Mouse (Mus musculus) heart, embryonic 10.5 days (tissue): ENCODE data around the gene Tmem63b. TPM values are rescaled to one million over a fixed set of nuclear protein-coding genes. Genes with fewer than 3 reads are reported as not detected.

ENCODE experiments used
- DNase-seq: peaks from one replicate; pipeline ENCODE4 v3.0.0-alpha.2; 2017; ENCODE audit warnings: low spot score
- H3K27ac ChIP-seq: fragments of 300-500 bp; sonication (generic); 2 replicates; pipeline ENCODE4 v1.5.1; 2016; ENCODE audit warnings: mild to moderate bottlenecking
- H3K27me3 ChIP-seq: fragments of 300-500 bp; sonication (generic); 2 replicates; pipeline ENCODE4 v1.6.1; 2016; ENCODE audit warnings: mild to moderate bottlenecking; ENCODE audit not compliant: poor library complexity, insufficient read depth, severe bottlenecking
- H3K36me3 ChIP-seq: fragments of 300-500 bp; sonication (generic); 2 replicates; pipeline ENCODE4 v1.6.1; 2016; ENCODE audit warnings: mild to moderate bottlenecking, moderate library complexity
- H3K4me1 ChIP-seq: fragments of 300-500 bp; sonication (generic); 2 replicates; pipeline ENCODE4 v1.6.1; 2016; ENCODE audit warnings: mild to moderate bottlenecking
- H3K4me3 ChIP-seq: fragments of 300-500 bp; sonication (generic); 2 replicates; pipeline ENCODE4 v1.5.1; 2016; ENCODE audit warnings: mild to moderate bottlenecking, moderate library complexity
- H3K9me3 ChIP-seq: fragments of 300-500 bp; sonication (generic); 2 replicates; pipeline ENCODE4 v1.6.1; 2016; ENCODE audit warnings: mild to moderate bottlenecking, moderate library complexity
- whole genome bisulfite sequencing: fragments of 180-500 bp; shearing (Covaris S2); methylation state at CpG from one replicate; pipeline ENCODE4 v1.1.7; 2016; 5-methylcytosine and 5-hydroxymethylcytosine counted together
- polyA plus RNA-seq: library from polyadenylated mRNA; unstranded; fragments of >200 nt; fragmentation: Nextera tagmentation; extraction: Ambion mirVana; gene quantifications from 2 replicates; pipeline ENCODE4 v1.2.1, GENCODE M21; 2016

Gene Tmem63b
- polyA plus RNA-seq, 1 experiment from 2014 or later: 42.2 TPM

DNA sequence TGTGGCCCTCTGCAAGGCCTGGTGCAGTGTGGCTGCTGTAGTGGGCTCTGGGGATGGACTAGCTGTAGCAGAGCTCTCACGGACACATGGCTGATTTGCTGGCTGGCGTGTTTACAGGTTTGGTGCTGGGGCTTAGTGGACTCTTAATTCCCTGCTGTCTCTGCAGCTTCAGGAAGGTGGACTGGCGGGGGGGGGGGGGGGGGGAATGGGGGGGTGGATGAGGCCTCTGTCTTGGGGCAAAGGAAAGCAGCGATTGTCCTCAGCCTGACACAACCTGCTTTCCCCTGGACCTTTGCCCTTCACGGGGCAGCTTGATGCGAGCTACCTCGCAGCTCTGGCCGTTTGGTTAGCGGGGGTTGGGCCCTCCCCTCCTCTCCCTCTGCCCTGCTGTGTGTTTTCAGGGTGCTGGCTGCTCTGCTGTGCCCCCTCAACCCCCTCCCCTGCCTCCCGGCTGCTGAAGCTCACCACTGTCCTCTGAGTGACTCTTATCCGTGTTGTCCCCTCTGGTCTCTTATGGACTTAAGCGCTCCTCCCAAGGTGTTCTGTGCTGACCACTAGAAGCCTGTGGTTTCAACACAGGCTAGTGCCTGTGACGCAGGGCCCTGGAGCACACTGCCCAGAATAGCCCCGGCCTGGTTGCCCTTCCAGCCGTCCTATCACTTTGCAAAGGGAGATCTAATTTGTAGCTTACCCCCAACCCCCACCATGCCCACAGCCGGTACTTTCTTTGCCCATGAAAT lies 14.0 kb upstream of the Tmem63b start:
- peak overlapping the region; percentile 87 for H3K27ac ChIP-seq
- no peaks in the 10 kb centered on the region for H3K27me3 ChIP-seq
- H3K4me1 ChIP-seq: peaks cover 36% of the 10 kb centered on the region
- 42% methylated on average over 10 of the region's 16 CpGs for WGBS
- no peaks in the 10 kb centered on the region for H3K9me3 ChIP-seq
- DNase-seq: no peak
- peaks cover 27% of the 10 kb centered on the region for H3K36me3 ChIP-seq
- no peak overlapping the region; the same call in 1 of the 2 replicates for H3K4me3 ChIP-seq

DNA sequence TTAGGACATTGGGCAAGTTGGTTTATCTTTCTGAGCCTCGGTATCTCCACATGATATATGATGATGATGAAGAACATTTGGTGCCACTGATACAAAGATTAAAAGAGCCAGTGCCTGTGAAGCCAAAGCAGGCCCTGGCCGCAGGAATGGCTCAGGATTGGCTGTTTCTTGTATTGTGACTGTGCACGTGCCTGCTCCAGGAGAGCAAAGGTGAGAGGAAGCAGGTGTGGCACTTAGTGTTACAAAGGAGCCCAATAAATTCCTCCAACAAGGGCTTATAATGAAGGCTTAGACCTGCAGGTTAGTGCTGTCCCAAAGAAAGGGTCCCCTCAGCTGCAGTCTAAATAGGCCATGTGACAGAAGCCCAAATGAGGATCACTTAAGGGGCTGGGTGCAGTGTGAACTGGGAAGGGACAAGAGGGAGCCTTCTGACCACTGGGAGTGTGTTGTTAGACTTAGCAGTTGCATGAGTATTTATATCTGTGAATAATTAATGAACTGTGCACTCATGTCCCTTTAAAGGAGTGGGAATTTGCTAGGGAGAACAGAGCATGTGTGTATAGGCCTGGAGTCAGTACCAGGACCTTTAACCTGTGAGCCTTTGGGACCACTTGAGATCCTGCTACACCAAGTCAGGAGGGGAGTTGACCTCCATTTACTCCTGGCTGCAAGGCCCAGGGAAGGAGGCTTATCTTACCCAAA lies 12.5 kb upstream of the Tmem63b start:
- peaks cover 30% of the 10 kb centered on the region for H3K36me3 ChIP-seq
- no peak overlapping the region for H3K27ac ChIP-seq
- no peak for DNase-seq
- H3K9me3 ChIP-seq: no peaks in the 10 kb centered on the region
- peaks cover 44% of the 10 kb centered on the region for H3K4me1 ChIP-seq
- 89% methylated on average over 3 of the region's 3 CpGs for WGBS
- no peaks in the 10 kb centered on the region for H3K27me3 ChIP-seq
- H3K4me3 ChIP-seq: no peak overlapping the region

DNA sequence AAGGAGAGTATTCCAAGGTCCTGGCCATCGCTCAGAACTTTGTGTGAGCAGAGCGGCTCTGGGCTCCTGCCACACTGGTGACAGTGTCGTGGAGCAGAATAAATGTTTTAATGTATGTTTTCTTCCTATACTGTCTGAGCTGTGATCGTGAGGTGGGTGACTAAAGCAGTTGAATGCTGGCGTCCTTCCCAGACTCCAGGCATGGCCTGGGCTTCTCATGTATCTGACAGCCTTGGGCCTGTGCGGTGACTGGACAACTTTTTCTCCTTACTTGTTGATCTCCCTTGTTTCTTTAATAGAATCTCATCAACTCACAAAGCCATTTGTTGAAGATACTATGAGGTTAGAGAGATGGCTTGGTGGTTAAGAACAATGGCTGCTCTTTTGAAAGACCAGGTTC lies 11.7 kb upstream of the Tmem63b start:
- Histone ChIP-seq H3K36me3 (peaks cover 30% of the 10 kb centered on the region), H3K4me1 (peaks cover 52% of the 10 kb centered on the region), H3K4me3 (no peak overlapping the region), H3K9me3 (no peaks in the 10 kb centered on the region), H3K27me3 (no peaks in the 10 kb centered on the region), H3K27ac (no peak overlapping the region)
- DNase-seq: no peak
- 87% methylated on average over 6 of the region's 6 CpGs for WGBS

DNA sequence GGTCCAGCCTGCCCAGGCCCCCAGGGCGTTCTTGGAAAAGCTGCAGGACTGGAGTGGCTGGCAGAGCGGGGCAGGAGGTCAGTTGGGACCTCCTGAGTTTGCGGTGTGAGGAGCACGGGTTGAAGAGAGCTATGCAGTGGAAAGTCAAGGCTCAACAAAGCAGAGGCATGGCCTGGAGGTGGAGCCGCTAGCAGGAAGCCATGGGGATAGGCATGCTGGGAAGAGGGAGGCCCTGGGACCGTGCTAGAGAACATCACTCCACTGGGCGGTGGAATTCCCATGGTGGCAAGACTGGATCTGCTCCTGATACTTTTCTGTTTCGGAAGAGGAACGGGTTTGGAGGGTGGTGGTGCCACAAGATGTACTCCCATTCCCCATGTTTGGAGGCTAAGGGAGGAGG lies 10.3 kb upstream of the Tmem63b start:
- Histone ChIP-seq H3K27me3 (no peaks in the 10 kb centered on the region), H3K4me3 (no peak overlapping the region), H3K27ac (no peak overlapping the region), H3K4me1 (peaks cover 66% of the 10 kb centered on the region), H3K36me3 (peaks cover 30% of the 10 kb centered on the region), H3K9me3 (no peaks in the 10 kb centered on the region)
- WGBS: 87% methylated on average over 9 of the region's 9 CpGs
- DNase-seq: no peak

DNA sequence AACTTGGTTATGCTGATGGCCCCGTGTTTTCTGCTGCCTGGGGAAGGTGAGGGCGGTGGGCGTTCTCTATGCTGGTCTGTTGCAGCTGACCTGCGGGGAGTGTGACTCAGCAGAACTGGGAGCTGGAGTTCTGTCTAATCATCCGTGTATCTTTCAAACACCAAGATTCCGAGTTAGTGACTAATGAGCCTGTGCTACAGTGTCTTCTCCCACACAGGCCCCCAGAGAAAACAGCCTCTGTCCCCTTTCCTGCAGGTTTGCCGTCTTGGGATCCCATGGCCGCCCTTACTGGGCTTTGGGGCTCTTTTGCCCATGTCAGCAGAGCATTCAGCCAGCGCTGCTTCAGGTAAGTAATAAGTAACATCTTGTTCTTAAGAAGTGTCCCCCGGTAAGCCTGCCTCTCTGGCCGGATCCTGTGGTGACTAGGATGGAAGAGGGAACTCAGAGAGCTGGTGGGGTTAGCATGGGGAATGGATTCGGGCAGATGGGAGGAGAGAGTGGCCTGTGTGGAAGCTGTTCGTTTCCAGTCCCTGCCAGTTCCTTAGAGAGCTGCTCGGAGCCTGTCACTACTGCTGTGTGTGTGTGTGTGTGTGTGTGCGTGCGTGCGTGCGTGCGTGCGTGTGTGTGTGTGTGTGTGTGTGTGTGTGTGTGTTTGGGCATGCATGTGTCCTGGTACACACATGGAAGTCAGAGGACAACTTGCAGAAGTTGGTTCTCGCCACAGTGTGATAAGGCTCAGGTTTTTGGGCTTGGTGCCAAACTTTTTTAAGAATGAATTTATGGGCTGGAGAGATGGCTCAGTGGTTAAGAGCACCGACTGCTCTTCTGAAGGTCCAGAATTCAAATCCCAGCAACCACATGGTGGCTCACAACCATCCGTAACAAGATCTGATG lies 8.8 kb upstream of the Tmem63b start:
- H3K27me3 ChIP-seq: no peaks in the 10 kb centered on the region
- 59% methylated on average over 23 of the region's 23 CpGs for WGBS
- no peak for DNase-seq
- peaks cover 62% of the 10 kb centered on the region for H3K4me1 ChIP-seq
- no peaks in the 10 kb centered on the region for H3K9me3 ChIP-seq
- no peak overlapping the region for H3K4me3 ChIP-seq
- H3K27ac ChIP-seq: peak overlapping the region; percentile 64
- H3K36me3 ChIP-seq: peaks cover 30% of the 10 kb centered on the region

DNA sequence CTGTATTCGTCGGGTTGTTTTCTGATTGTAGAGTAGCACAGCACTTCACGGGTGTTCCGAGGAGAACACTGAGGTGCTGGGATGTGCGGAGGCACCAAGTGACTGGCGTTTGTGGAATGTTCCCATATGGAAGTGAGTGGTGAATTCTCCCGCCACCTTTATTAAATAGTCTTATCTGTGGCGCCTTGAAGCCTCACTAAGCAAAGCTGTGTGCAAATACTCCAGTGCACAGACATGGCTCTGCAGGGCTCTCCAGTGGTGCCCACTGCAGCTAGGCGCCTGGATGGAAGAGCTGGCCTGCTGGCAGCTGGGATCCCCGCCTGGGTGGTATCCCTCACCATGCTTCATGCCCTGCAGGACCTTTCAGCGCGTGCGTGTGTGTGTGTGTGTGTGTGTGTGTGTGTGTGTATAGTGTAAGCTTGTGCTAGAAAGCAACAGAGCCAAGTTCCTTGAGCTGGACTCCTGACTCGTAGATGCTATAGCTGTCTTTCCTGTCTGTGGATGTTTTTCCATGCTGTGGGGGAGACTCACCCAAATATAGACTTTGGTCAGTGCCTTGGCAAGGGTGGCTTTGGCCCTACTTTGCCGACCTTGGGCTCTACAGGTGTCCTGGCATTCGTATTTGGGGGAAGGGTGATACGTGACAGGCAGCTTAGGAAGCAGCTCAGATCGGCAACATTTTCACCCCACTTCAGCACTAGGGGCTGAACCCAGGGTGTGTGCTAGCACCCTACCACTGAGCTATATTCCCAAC lies 7.3 kb upstream of the Tmem63b start:
- H3K4me1 ChIP-seq: peaks cover 52% of the 10 kb centered on the region
- H3K9me3 ChIP-seq: no peaks in the 10 kb centered on the region
- WGBS: 61% methylated on average over 18 of the region's 18 CpGs
- no peak overlapping the region; the same call in 1 of the 2 replicates for H3K4me3 ChIP-seq
- DNase-seq: no peak
- no peaks in the 10 kb centered on the region for H3K27me3 ChIP-seq
- peaks cover 29% of the 10 kb centered on the region for H3K36me3 ChIP-seq
- H3K27ac ChIP-seq: peak overlapping the region; percentile 54

DNA sequence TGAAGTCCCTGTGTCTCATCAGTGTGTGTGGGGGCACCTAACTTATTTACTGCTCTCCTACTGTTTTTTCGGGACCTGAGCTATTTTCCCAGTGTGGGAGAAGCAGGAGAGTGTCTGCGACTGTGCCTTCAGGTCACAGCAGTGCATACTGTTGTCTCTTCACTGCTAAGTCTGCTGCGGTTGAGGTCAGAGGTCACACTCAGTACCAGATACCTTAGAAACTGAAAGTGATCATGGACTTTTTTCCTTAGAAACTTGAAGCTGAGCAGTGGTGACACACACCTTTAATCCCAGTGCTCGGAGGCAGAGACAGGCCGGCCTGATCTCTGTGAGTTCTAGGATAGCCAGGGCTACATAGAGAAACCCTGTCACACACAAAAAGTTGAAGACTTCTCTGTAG lies 5.5 kb upstream of the Tmem63b start:
- Histone ChIP-seq H3K27ac (0 out of 2 replicates have a peak overlapping the region, but pooled peaks have one; percentile 13), H3K36me3 (peaks cover 14% of the 10 kb centered on the region; the same call in 1 of the 2 replicates), H3K4me3 (no peak overlapping the region), H3K27me3 (no peaks in the 10 kb centered on the region), H3K4me1 (peaks cover 64% of the 10 kb centered on the region), H3K9me3 (no peaks in the 10 kb centered on the region)
- WGBS: 75% methylated on average over 5 of the region's 5 CpGs
- DNase-seq: no peak

DNA sequence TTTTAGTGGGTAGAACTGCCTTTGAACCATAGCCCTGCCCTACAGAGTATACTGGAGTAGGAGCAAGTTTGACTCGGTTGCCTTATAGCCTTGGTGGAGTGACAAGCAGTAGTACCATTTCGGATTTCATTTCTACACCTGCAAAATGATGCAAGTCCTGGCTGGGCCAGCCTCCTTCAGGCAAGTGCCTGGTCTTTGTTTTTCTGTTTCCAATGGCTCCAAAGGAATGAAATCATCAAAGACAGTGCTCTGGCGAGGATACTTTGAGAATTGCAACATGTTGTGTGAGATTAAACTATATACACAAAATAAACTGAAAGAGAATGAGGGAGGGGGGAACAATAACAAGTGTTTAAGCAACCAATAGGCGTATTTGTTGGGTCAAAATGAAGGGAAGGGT lies 3.3 kb upstream of the Tmem63b start:
- peaks cover 57% of the 10 kb centered on the region for H3K4me1 ChIP-seq
- 85% methylated on average over 4 of the region's 4 CpGs for WGBS

DNA sequence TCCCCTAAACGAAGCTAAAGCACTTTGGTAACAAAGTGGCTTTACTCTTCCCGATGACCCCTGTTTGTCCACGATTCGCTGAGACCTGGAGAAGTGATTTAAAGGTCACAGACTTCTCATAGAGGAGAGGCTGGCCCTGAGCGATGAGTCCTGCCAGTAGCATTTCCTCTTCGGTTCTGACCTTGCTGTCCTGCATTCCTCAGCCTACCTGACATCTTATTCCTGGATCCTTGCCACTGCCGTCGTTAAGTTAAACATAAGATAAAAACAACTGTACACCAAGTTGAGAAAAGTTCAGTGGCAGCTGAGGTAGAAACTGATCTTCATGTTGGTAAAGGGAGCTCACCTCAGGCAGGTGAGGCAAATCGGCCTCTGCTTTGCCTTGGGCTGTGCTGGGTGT lies 2.4 kb upstream of the Tmem63b start:
- WGBS: 84% methylated on average over 9 of the region's 9 CpGs
- no peak for DNase-seq
- H3K27me3 ChIP-seq: no peaks in the 10 kb centered on the region
- no peaks in the 10 kb centered on the region for H3K9me3 ChIP-seq
- peaks cover 58% of the 10 kb centered on the region for H3K4me1 ChIP-seq
- H3K36me3 ChIP-seq: no peaks in the 10 kb centered on the region
- peak overlapping the region; percentile 25; the same call in 1 of the 2 replicates for H3K27ac ChIP-seq
- H3K4me3 ChIP-seq: no peak overlapping the region

More for the DNA sequence above, 3.3 kb upstream of the Tmem63b start:
- H3K4me3 ChIP-seq: no peak overlapping the region
- no peaks in the 10 kb centered on the region for H3K9me3 ChIP-seq
- H3K27ac ChIP-seq: no peak overlapping the region
- DNase-seq: no peak
- H3K36me3 ChIP-seq: no peaks in the 10 kb centered on the region
- H3K27me3 ChIP-seq: no peaks in the 10 kb centered on the region

DNA sequence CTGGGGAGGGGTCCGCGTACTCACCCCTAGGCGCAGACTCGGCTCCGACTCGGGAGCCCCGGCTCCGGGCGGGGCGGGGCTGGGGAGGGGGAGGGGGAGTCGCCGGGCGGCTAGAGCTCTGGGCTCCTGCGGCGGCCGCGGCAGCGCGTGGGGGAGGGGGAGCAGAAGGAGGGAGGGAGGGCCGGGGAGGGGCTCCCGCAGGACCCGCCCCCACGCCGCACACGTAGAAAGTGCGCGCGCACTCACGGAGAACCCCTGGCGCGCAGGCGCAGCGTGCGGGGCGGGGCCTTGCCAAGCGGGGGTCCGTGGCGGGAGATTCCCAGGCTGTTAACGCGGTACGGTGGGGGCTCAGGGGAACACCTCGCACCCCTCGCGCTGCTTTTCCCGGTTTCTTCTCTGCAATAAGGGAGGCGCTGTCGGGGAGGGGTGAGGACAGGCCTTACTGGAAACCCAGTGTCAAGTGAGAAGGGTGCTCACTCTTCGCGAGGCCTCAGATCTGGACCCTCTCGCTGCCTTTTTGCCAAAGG lies 549 bp downstream of the Tmem63b start, which contains the start of gene Mrpl14:
Gene Mrpl14 (plus strand): TSS at position 230 of the 527 bp plus-strand sequence.
- H3K4me3 ChIP-seq: peak within 1 kb of the TSS; percentile 89
- no peaks in the 10 kb centered on the region for H3K27me3 ChIP-seq
- peaks cover 36% of the 10 kb centered on the region for H3K4me1 ChIP-seq
- no peaks in the 10 kb centered on the region for H3K9me3 ChIP-seq
- no peaks in the 10 kb centered on the region for H3K36me3 ChIP-seq
- H3K27ac ChIP-seq: peak within 1 kb of the TSS; percentile 93
- WGBS: under 1% methylated on average over 38 of the region's 50 CpGs
- peak; percentile 96 for DNase-seq

DNA sequence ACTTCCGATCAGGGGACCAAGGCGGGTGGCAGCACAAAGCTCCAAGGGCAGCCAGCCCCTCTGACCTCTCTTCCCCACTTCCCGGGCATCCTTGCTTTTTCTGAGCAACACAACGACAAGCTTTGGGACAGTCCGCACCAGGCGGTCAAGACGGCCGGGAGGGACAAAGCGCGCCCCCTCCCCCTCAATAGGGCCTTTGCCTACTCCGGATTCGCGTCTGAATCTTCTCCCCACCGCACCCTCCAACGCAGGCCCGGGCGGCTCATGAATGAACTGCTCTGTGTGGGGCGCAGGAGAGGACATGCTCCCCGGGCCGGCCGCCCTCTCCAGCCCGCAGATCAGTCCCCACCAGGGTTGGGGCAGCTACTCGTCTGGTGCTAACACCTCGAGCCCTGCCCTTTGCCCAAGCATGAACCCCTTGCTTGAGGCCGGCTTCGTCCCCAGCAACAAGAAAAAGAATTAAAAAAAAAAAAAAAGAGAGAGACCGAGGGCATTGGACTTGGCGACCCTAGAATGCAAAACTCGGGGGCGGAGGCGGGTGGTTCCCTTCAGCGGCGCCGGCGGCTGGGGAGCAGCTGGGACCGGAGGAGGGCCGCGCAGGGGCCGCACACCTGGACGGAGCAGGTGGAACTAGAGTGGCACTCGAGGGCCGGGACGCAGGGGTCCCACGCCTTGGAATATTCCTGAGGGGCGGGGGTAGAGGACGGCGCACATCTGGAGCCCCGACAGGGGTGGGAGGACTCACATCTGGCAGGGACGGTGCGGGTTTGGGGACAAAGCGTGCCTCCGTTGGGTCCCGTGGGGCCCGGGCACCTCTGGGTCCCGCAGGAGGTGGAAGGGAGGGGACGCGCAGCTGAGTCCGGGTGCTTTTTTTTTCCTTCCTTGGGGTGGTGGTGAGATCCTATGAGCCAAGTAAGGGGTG lies 1.3 kb downstream of the Tmem63b start:
- WGBS: under 1% methylated on average over 58 of the region's 58 CpGs
- Histone ChIP-seq H3K9me3 (no peaks in the 10 kb centered on the region), H3K27ac (peak overlapping the region; percentile 93), H3K4me3 (peak overlapping the region; percentile 89), H3K27me3 (no peaks in the 10 kb centered on the region), H3K36me3 (no peaks in the 10 kb centered on the region), H3K4me1 (peaks cover 43% of the 10 kb centered on the region)
- DNase-seq: no peak
